Mouse (Mus musculus) intestine, embryonic 14.5 days (tissue): ENCODE data around the gene Pip5k1b. TPM values are rescaled to one million over a fixed set of nuclear protein-coding genes. Genes with fewer than 3 reads are reported as not detected.
"Not testable (repeated sequence)": the region's sequence is repeated elsewhere in the genome, so short reads cannot be mapped to it uniquely, and the experiment has no call there.

Experiments used
- ATAC-seq: fragments of 200-750 bp; cut with Nextera tagmentation; replicated peaks from 2 replicates; pipeline ENCODE4 v1.8.0; 2017; ENCODE audit warnings: low read depth, moderate number of reproducible peaks, moderate TSS enrichment, moderate library complexity; ENCODE audit not compliant: low FRiP score, low TSS enrichment
- DNase-seq: peaks from one replicate; pipeline ENCODE4 v3.0.0-alpha.2; 2018; ENCODE audit warnings: low spot score
- H3K27ac ChIP-seq: fragments of 300-500 bp; sonication (generic); 2 replicates; pipeline ENCODE4 v1.5.1; 2014; ENCODE audit warnings: low read depth, mild to moderate bottlenecking, control low read depth
- H3K27me3 ChIP-seq: fragments of 300-500 bp; sonication (generic); replicated peaks from 2 replicates; pipeline ENCODE4 v1.6.1; 2014; ENCODE audit warnings: low read length, control low read depth; ENCODE audit not compliant: control insufficient read depth, insufficient read depth
- H3K36me3 ChIP-seq: fragments of 300-500 bp; sonication (generic); 2 replicates; pipeline ENCODE4 v1.6.1; 2014; ENCODE audit warnings: low read length, control low read depth; ENCODE audit not compliant: control insufficient read depth, insufficient read depth
- H3K4me1 ChIP-seq: fragments of 300-500 bp; sonication (generic); replicated peaks from 2 replicates; pipeline ENCODE4 v1.6.1; 2014; ENCODE audit warnings: low read length, control low read depth, mixed read lengths; ENCODE audit not compliant: control insufficient read depth, insufficient read depth
- H3K4me2 ChIP-seq: fragments of 300-500 bp; sonication (generic); 2 replicates; pipeline ENCODE4 v1.6.1; 2014; ENCODE audit warnings: low read length
- H3K4me3 ChIP-seq: fragments of 300-500 bp; sonication (generic); 2 replicates; pipeline ENCODE4 v1.5.1; 2014; ENCODE audit warnings: low read depth, low read length, control low read depth, mixed read lengths
- H3K9ac ChIP-seq: fragments of 300-500 bp; sonication (generic); 2 replicates; pipeline ENCODE4 v1.6.1; 2014; ENCODE audit warnings: mild to moderate bottlenecking, low read length
- H3K9me3 ChIP-seq: fragments of 300-500 bp; sonication (generic); 2 replicates; pipeline ENCODE4 v1.6.1; 2016; ENCODE audit warnings: low read length, control low read depth; ENCODE audit not compliant: control insufficient read depth
- WGBS: fragments of 180-500 bp; shearing (Covaris S2); extraction: QIAGEN DNeasy Blood & Tissue Kit; methylation state at CpG from one replicate; pipeline ENCODE4 v1.1.7; 2014; 5-methylcytosine and 5-hydroxymethylcytosine counted together
- polyA plus RNA-seq: library from polyadenylated mRNA; unstranded; fragments of >200 nt; fragmentation: Nextera tagmentation; extraction: Ambion mirVana; gene quantifications from 2 replicates; pipeline ENCODE4 v1.2.1, GENCODE M21; 2014

The Pip5k1b gene
- polyA plus RNA-seq, 1 experiment from 2014 or later, result 12.4 TPM

- Histone ChIP-seq H3K4me1 (peaks cover 14% of the 10 kb centered on the region; the same call in 1 of the 2 replicates), H3K27me3 (peaks cover 30% of the 10 kb centered on the region), H3K4me3 (0 out of 2 replicates have a peak overlapping the region, but pooled peaks have one; percentile 80), H3K9ac (no peak overlapping the region), H3K4me2 (peak overlapping the region; percentile 88), H3K36me3 (no peaks in the 10 kb centered on the region), H3K9me3 (no peaks in the 10 kb centered on the region), H3K27ac (no peak overlapping the region)
- 4% methylated on average over 11 of the region's 11 CpGs for WGBS
- peak; percentile 65 for DNase-seq
- no peak for ATAC-seq
Measured at GRCm38 (mm10) chr19:24557456-24557855, 1.8 kb upstream of the Pip5k1b start.

GRCm38 (mm10) chr19:24556585-24556966 lies 904 bp upstream of the Pip5k1b start:
- H3K4me3 ChIP-seq, result peak overlapping the region; percentile 80
- ATAC-seq (no peak; the same call in 1 of the 2 replicates), DNase-seq (no peak)
- peaks cover 30% of the 10 kb centered on the region for H3K27me3 ChIP-seq
- H3K9ac ChIP-seq, result peak overlapping the region; percentile 60
- no peaks in the 10 kb centered on the region for H3K9me3 ChIP-seq
- peaks cover 14% of the 10 kb centered on the region; the same call in 1 of the 2 replicates for H3K4me1 ChIP-seq
- H3K36me3 ChIP-seq, result no peaks in the 10 kb centered on the region
- 5% methylated on average over 12 of the region's 12 CpGs for WGBS
- H3K27ac ChIP-seq, result peak overlapping the region; percentile 69; the same call in 1 of the 2 replicates
- peak overlapping the region; percentile 88 for H3K4me2 ChIP-seq

GRCm38 (mm10) chr19:24555904-24556584 lies 372 bp upstream of the Pip5k1b start:
- H3K4me3 ChIP-seq, result peak overlapping the region; percentile 80
- peaks cover 14% of the 10 kb centered on the region; the same call in 1 of the 2 replicates for H3K4me1 ChIP-seq
- H3K36me3 ChIP-seq, result no peaks in the 10 kb centered on the region
- H3K27ac ChIP-seq, result peak overlapping the region; percentile 69
- ATAC-seq, result peak; percentile 85
- H3K9ac ChIP-seq, result peak overlapping the region; percentile 60
- no peaks in the 10 kb centered on the region for H3K9me3 ChIP-seq
- peaks cover 30% of the 10 kb centered on the region for H3K27me3 ChIP-seq
- H3K4me2 ChIP-seq, result peak overlapping the region; percentile 88
- DNase-seq, result peak; percentile 91
- WGBS, result under 1% methylated on average over 43 of the region's 74 CpGs

- Histone ChIP-seq H3K4me1 (peaks cover 14% of the 10 kb centered on the region; the same call in 1 of the 2 replicates), H3K27me3 (peaks cover 30% of the 10 kb centered on the region), H3K4me3 (peak overlapping the region; percentile 80), H3K4me2 (peak overlapping the region; percentile 88), H3K27ac (peak overlapping the region; percentile 69; the same call in 1 of the 2 replicates), H3K9me3 (no peaks in the 10 kb centered on the region), H3K36me3 (no peaks in the 10 kb centered on the region), H3K9ac (peak overlapping the region; percentile 60)
- 0% methylated on average over 19 of the region's 19 CpGs for whole genome bisulfite sequencing
- ATAC-seq (no peak), DNase-seq (peak; percentile 52)
Measured at GRCm38 (mm10) chr19:24554911-24555465, 684 bp downstream of the Pip5k1b start.

GRCm38 (mm10) chr19:24554425-24554824 lies 1.2 kb downstream of the Pip5k1b start:
- peak overlapping the region; percentile 88 for H3K4me2 ChIP-seq
- 24% methylated on average over 4 of the region's 4 CpGs for WGBS
- 0 out of 2 replicates have a peak overlapping the region, but pooled peaks have one; percentile 22 for H3K27ac ChIP-seq
- H3K9me3 ChIP-seq, result no peaks in the 10 kb centered on the region
- ATAC-seq (no peak), DNase-seq (peak; percentile 51)
- no peak overlapping the region for H3K9ac ChIP-seq
- H3K27me3 ChIP-seq, result peaks cover 30% of the 10 kb centered on the region
- H3K4me3 ChIP-seq, result peak overlapping the region; percentile 80
- peaks cover 14% of the 10 kb centered on the region; the same call in 1 of the 2 replicates for H3K4me1 ChIP-seq
- H3K36me3 ChIP-seq, result no peaks in the 10 kb centered on the region

GRCm38 (mm10) chr19:24553291-24554075 lies 2.2 kb downstream of the Pip5k1b start:
- peaks cover 14% of the 10 kb centered on the region; the same call in 1 of the 2 replicates for H3K4me1 ChIP-seq
- no peaks in the 10 kb centered on the region for H3K36me3 ChIP-seq
- no peak for DNase-seq
- peaks cover under 1% of the 10 kb centered on the region; the same call in 1 of the 2 replicates for H3K9me3 ChIP-seq
- H3K27ac ChIP-seq, result no peak overlapping the region
- peaks cover 27% of the 10 kb centered on the region for H3K27me3 ChIP-seq
- no peak overlapping the region for H3K4me3 ChIP-seq
- no peak for ATAC-seq
- H3K4me2 ChIP-seq, result peak overlapping the region; percentile 88
- H3K9ac ChIP-seq, result no peak overlapping the region
- 60% methylated on average over 12 of the region's 12 CpGs for WGBS

- not testable (repeated sequence) for H3K9ac ChIP-seq, H3K4me2 ChIP-seq, H3K27ac ChIP-seq, DNase-seq, H3K9me3 ChIP-seq, H3K4me3 ChIP-seq, ATAC-seq, H3K36me3 ChIP-seq
- Histone ChIP-seq H3K27me3 (peaks cover 23% of the 10 kb centered on the region), H3K4me1 (peaks cover 12% of the 10 kb centered on the region; the same call in 1 of the 2 replicates)
- WGBS, result 82% methylated on average over 6 of the region's 6 CpGs
Measured at GRCm38 (mm10) chr19:24552641-24553040, 3.0 kb downstream of the Pip5k1b start.

- no peak for DNase-seq
- no peak for ATAC-seq
- H3K9me3 ChIP-seq, result peaks cover 6% of the 10 kb centered on the region
- H3K4me1 ChIP-seq, result peaks cover under 1% of the 10 kb centered on the region; the same call in 1 of the 2 replicates
- H3K9ac ChIP-seq, result no peak overlapping the region
- 69% methylated on average over 3 of the region's 3 CpGs for WGBS
- H3K4me2 ChIP-seq, result no peak overlapping the region
- no peaks in the 10 kb centered on the region for H3K36me3 ChIP-seq
- peaks cover 10% of the 10 kb centered on the region for H3K27me3 ChIP-seq
- no peak overlapping the region for H3K27ac ChIP-seq
- H3K4me3 ChIP-seq, result no peak overlapping the region
Measured at GRCm38 (mm10) chr19:24551196-24551954, 4.3 kb downstream of the Pip5k1b start.
